Mouse (Mus musculus): Measurements from ENCODE around the gene Sorbs1. TPM values are rescaled to one million over a fixed set of nuclear protein-coding genes. Genes with fewer than 3 reads are reported as not detected.

The Sorbs1 gene
- total RNA-seq, 2 experiments from 2014 or later: 604 to 684 TPM

- DNase-seq (ENCODE audit: low spot score): no peak
- intact Hi-C loops (cut with DNase I): loop anchor here (10.0 kb wide), 1 partner anchor 361 kb away; no protein-coding TSS in a partner anchor
Measured at GRCm38 (mm10) chr19:40363447-40363846, 150.1 kb downstream of the Sorbs1 start.

- no peak for DNase-seq (ENCODE audit: low spot score)
- intact Hi-C loops (cut with DNase I): loop anchor here (10.0 kb wide), 1 partner anchor 362 kb away; no protein-coding TSS in a partner anchor
Measured at GRCm38 (mm10) chr19:40362203-40362865, 151.2 kb downstream of the Sorbs1 start.

- intact Hi-C loops (cut with DNase I): loop anchor here (10.0 kb wide), 1 partner anchor 365 kb away; no protein-coding TSS in a partner anchor
- DNase-seq (ENCODE audit: low spot score): no peak
Measured at GRCm38 (mm10) chr19:40359712-40360394, 153.7 kb downstream of the Sorbs1 start.

- DNase-seq (ENCODE audit: low spot score): no peak
- intact Hi-C loops (cut with DNase I): no loop called here
Measured at GRCm38 (mm10) chr19:40356536-40357522, 156.8 kb downstream of the Sorbs1 start.

GRCm38 (mm10) chr19:40355075-40355474 is 158.5 kb downstream of the Sorbs1 start:
- DNase-seq (ENCODE audit: low spot score): no peak
- intact Hi-C loops (cut with DNase I): no loop called here

- DNase-seq (ENCODE audit: low spot score): no peak
- intact Hi-C loops (cut with DNase I): no loop called here
Measured at GRCm38 (mm10) chr19:40352006-40352405, 161.6 kb downstream of the Sorbs1 start.

- no peak for DNase-seq (ENCODE audit: low spot score)
- intact Hi-C loops (cut with DNase I): no loop called here
Measured at GRCm38 (mm10) chr19:40350835-40351234, 162.7 kb downstream of the Sorbs1 start.

GRCm38 (mm10) chr19:40349713-40350671 is 163.6 kb downstream of the Sorbs1 start:
- intact Hi-C loops (cut with DNase I): no loop called here
- DNase-seq (ENCODE audit: low spot score): no peak

GRCm38 (mm10) chr19:40349281-40349680 is 164.3 kb downstream of the Sorbs1 start:
- no peak for DNase-seq (ENCODE audit: low spot score)
- intact Hi-C loops (cut with DNase I): no loop called here

GRCm38 (mm10) chr19:40348652-40349051 is 164.9 kb downstream of the Sorbs1 start:
- intact Hi-C loops (cut with DNase I): no loop called here
- DNase-seq (ENCODE audit: low spot score): no peak

GRCm38 (mm10) chr19:40348175-40348574 is 165.4 kb downstream of the Sorbs1 start:
- DNase-seq (ENCODE audit: low spot score): no peak
- intact Hi-C loops (cut with DNase I): no loop called here

GRCm38 (mm10) chr19:40346908-40347307 is 166.7 kb downstream of the Sorbs1 start:
- intact Hi-C loops (cut with DNase I): no loop called here
- no peak for DNase-seq (ENCODE audit: low spot score)

GRCm38 (mm10) chr19:40346232-40346844 is 167.2 kb downstream of the Sorbs1 start:
- intact Hi-C loops (cut with DNase I): no loop called here
- no peak for DNase-seq (ENCODE audit: low spot score)

GRCm38 (mm10) chr19:40345684-40346083 is 167.9 kb downstream of the Sorbs1 start:
- DNase-seq (ENCODE audit: low spot score): no peak
- intact Hi-C loops (cut with DNase I): no loop called here

GRCm38 (mm10) chr19:40343018-40343417 is 170.6 kb downstream of the Sorbs1 start:
- DNase-seq (ENCODE audit: low spot score): peak; percentile 45

GRCm38 (mm10) chr19:40341141-40341540 is 172.4 kb downstream of the Sorbs1 start:
- DNase-seq (ENCODE audit: low spot score): no peak
- intact Hi-C loops (cut with DNase I): no loop called here

More at GRCm38 (mm10) chr19:40343018-40343417, 170.6 kb downstream of the Sorbs1 start:
- intact Hi-C loops (cut with DNase I): loop anchor here (1.0 to 2.0 kb wide), 2 partner anchors 38 to 202 kb away; no protein-coding TSS in a partner anchor

- DNase-seq (ENCODE audit: low spot score): no peak
- intact Hi-C loops (cut with DNase I): loop anchor here (5.0 kb wide), 1 partner anchor 104 kb away; no protein-coding TSS in a partner anchor
Measured at GRCm38 (mm10) chr19:40336694-40337093, 176.9 kb downstream of the Sorbs1 start.

- no peak for DNase-seq (ENCODE audit: low spot score)
- intact Hi-C loops (cut with DNase I): loop anchor here (2.0 kb wide), 1 partner anchor 87 kb away; no protein-coding TSS in a partner anchor
Measured at GRCm38 (mm10) chr19:40333905-40334304, 179.7 kb downstream of the Sorbs1 start.
